Mouse (Mus musculus) heart, embryonic 11.5 days (tissue): ENCODE results near the gene Pola2. TPM values are rescaled to one million over a fixed set of nuclear protein-coding genes. Genes with fewer than 3 reads are reported as not detected.

Experiments used
- ATAC-seq: fragments of 200-750 bp; cut with Nextera tagmentation; replicated peaks from 2 replicates; pipeline ENCODE4 v1.8.0; 2017; ENCODE audit warnings: moderate library complexity; ENCODE audit not compliant: insufficient number of reproducible peaks, low FRiP score, low TSS enrichment
- H3K27ac ChIP-seq: fragments of 300-500 bp; sonication (generic); 2 replicates; pipeline ENCODE4 v1.5.1; 2014; ENCODE audit warnings: mild to moderate bottlenecking, low read depth, low read length
- H3K27me3 ChIP-seq: fragments of 300-500 bp; sonication (generic); 2 replicates; pipeline ENCODE4 v1.6.1; 2014; ENCODE audit warnings: mild to moderate bottlenecking, low read length, mixed read lengths; ENCODE audit not compliant: control insufficient read depth, insufficient read depth
- H3K36me3 ChIP-seq: fragments of 300-500 bp; sonication (generic); 2 replicates; pipeline ENCODE4 v1.6.1; 2014; ENCODE audit warnings: mild to moderate bottlenecking, low read length, moderate library complexity, mixed read lengths; ENCODE audit not compliant: control insufficient read depth, insufficient read depth
- H3K4me1 ChIP-seq: fragments of 300-500 bp; sonication (generic); 2 replicates; pipeline ENCODE4 v1.6.1; 2014; ENCODE audit warnings: low read length; ENCODE audit not compliant: control insufficient read depth, insufficient read depth
- H3K4me2 ChIP-seq: fragments of 300-500 bp; sonication (generic); 2 replicates; pipeline ENCODE4 v1.6.1; 2014; ENCODE audit warnings: mild to moderate bottlenecking, moderate library complexity
- H3K4me3 ChIP-seq: fragments of 300-500 bp; sonication (generic); 2 replicates; pipeline ENCODE4 v1.5.1; 2014; ENCODE audit warnings: low read depth, low read length
- H3K9ac ChIP-seq: fragments of 300-500 bp; sonication (generic); 2 replicates; pipeline ENCODE4 v1.6.1; 2014; ENCODE audit warnings: mild to moderate bottlenecking, low read depth, low read length, moderate library complexity
- H3K9me3 ChIP-seq: fragments of 300-500 bp; sonication (generic); replicated peaks from 2 replicates; pipeline ENCODE4 v1.6.1; 2016; ENCODE audit warnings: low read length; ENCODE audit not compliant: control insufficient read depth
- WGBS: fragments of 180-500 bp; shearing (Covaris S2); extraction: QIAGEN DNeasy Blood & Tissue Kit; methylation state at CpG from one replicate; pipeline ENCODE4 v1.1.7; 2014; ENCODE audit not compliant: insufficient replicate concordance; 5-methylcytosine and 5-hydroxymethylcytosine counted together
- polyA plus RNA-seq: library from polyadenylated mRNA; unstranded; fragments of >200 nt; fragmentation: Nextera tagmentation; extraction: Ambion mirVana; gene quantifications from 2 replicates; pipeline ENCODE4 v1.2.1, GENCODE M21; 2014

The Pola2 gene
- polyA plus RNA-seq, 1 experiment from 2014 or later = 58.9 TPM

DNA sequence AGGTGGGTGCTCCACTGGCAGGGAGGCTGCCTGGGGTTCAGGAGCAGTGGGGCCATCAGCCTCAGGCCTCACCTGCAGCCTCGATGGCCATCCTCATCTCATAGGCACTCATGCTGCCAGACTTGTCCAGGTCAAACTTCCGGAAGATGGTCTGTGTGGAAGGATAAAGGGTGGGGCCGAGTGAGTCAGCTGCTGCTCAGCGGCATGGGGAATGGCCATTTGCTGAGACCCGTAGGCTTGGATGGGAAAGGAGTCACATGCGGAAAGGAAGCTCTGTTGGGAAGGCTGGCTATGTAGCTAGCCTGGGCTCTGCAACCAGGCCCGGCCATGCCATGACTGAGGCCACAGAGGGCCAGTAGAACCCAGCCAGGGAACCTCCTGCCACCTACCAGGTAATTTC is 27.5 kb upstream of the Pola2 start:
- Histone ChIP-seq H3K9ac (no peak overlapping the region), H3K36me3 (no peaks in the 10 kb centered on the region), H3K4me3 (no peak overlapping the region), H3K4me1 (peaks cover 13% of the 10 kb centered on the region), H3K9me3 (no peaks in the 10 kb centered on the region), H3K27me3 (no peaks in the 10 kb centered on the region), H3K27ac (no peak overlapping the region), H3K4me2 (no peak overlapping the region)
- no peak for ATAC-seq
- WGBS = 76% methylated on average over 7 of the region's 7 CpGs

DNA sequence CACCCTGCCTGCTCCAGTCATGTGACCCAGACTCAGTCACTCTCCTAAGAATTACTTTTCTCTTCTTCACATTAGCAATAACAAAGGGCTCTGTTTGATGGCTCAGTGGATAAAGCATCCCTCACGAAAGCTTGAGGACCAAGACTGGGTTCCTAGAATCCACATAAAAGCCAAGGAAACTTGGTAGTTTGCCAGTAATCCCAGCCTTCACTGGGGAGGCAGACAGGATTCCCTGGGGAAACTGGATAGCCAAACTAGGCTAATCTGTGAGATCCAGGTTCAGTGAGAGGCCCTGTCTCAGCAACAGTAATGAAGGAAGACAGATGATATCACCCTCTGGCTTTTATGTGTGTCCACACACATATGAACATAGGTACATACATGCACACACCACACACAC is 26.9 kb upstream of the Pola2 start:
- WGBS = 74% methylated on average over 1 of the region's 1 CpGs
- H3K4me3 ChIP-seq = no peak overlapping the region
- H3K4me1 ChIP-seq = peaks cover 13% of the 10 kb centered on the region
- no peak overlapping the region for H3K4me2 ChIP-seq
- H3K9me3 ChIP-seq = no peaks in the 10 kb centered on the region
- H3K36me3 ChIP-seq = no peaks in the 10 kb centered on the region
- no peak overlapping the region for H3K9ac ChIP-seq
- H3K27me3 ChIP-seq = no peaks in the 10 kb centered on the region
- no peak for ATAC-seq
- no peak overlapping the region for H3K27ac ChIP-seq

DNA sequence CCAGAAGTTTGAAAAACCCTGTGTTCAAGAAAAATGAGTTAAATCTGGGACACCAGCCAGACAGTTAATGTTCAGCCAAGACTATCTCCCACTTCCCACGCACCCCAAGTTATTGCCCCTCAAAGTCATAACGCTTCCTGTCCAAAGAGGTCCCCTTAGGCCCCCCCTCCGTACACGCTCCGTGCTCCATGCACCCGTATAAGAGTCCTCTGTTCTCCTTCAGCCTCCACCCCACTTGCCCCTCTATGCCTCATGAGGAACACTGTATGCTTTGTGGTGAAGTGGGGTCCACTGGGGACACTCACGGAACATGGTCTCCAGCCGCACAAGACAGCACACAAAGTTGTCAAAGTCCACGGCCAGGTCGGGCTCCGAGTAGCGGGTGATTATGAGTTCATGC is 26.0 kb upstream of the Pola2 start:
- Histone ChIP-seq H3K9ac (no peak overlapping the region), H3K27ac (no peak overlapping the region), H3K9me3 (no peaks in the 10 kb centered on the region), H3K4me2 (no peak overlapping the region), H3K36me3 (no peaks in the 10 kb centered on the region), H3K4me1 (peaks cover 13% of the 10 kb centered on the region), H3K27me3 (no peaks in the 10 kb centered on the region), H3K4me3 (no peak overlapping the region)
- ATAC-seq = no peak
- WGBS = 90% methylated on average over 12 of the region's 12 CpGs

DNA sequence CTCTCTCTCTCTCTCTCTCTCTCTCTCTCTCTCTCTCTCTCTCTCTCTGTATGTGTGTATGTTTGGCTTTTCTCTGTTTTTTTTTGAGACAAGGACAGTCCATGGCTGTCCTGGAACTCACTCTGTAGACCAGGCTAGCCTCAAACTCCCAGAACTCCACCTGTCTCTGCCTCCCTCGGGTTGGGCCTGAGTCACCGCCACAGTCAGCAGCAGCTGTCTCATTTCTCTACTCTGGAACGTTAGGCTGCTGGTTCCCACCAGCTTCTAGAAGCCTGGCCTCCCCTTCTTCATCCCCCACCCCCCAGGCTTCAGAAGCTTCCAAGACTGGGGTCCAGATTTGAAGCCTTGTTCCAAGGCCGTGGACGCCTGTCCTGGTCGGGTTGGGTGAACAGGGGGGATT is 25.6 kb upstream of the Pola2 start:
- Histone ChIP-seq H3K27me3 (no peaks in the 10 kb centered on the region), H3K4me1 (peaks cover 13% of the 10 kb centered on the region), H3K4me2 (peak overlapping the region; percentile 51), H3K9me3 (no peaks in the 10 kb centered on the region), H3K9ac (no peak overlapping the region; the same call in 1 of the 2 replicates), H3K27ac (no peak overlapping the region), H3K36me3 (no peaks in the 10 kb centered on the region), H3K4me3 (no peak overlapping the region)
- 65% methylated on average over 6 of the region's 6 CpGs for WGBS
- ATAC-seq = no peak

DNA sequence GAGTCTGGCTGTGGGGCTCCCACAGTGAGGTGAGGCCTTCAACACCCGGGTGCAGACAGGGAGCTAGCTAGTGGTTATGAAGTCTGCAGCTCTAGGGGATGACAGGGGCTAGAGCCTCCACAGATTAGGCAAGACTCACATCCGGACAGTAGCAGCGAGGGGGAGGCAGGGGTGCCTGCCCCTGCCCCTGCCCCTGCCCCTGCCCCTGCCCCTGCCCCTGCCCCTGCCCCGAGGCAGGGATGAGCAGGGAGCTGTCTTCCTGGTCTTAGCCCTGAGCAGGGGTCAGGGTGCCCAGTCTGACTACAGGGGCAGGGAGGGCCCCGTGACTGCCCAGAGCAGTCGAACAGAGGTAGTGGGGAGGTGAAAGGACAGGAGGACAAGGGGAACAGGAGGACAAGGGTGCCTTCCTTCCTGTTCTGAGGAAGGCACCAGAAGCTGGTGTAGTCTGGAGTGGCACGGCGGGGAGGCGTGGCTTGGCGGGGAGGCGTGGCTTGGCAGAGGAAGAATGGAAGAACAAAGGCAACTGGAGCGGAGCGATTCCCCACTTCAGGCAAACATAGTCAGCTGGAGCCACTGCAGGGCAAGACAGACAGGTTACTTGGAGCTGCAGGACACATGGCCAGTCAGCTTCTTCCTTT is 24.9 kb upstream of the Pola2 start:
- Histone ChIP-seq H3K36me3 (no peaks in the 10 kb centered on the region), H3K4me3 (no peak overlapping the region), H3K9me3 (no peaks in the 10 kb centered on the region), H3K9ac (peak overlapping the region; percentile 66), H3K4me2 (peak overlapping the region; percentile 51), H3K27ac (peak overlapping the region; percentile 62), H3K27me3 (no peaks in the 10 kb centered on the region; the same call in 1 of the 2 replicates), H3K4me1 (peaks cover 13% of the 10 kb centered on the region)
- 6% methylated on average over 13 of the region's 13 CpGs for WGBS
- ATAC-seq = peak; percentile 44; the same call in 1 of the 2 replicates

DNA sequence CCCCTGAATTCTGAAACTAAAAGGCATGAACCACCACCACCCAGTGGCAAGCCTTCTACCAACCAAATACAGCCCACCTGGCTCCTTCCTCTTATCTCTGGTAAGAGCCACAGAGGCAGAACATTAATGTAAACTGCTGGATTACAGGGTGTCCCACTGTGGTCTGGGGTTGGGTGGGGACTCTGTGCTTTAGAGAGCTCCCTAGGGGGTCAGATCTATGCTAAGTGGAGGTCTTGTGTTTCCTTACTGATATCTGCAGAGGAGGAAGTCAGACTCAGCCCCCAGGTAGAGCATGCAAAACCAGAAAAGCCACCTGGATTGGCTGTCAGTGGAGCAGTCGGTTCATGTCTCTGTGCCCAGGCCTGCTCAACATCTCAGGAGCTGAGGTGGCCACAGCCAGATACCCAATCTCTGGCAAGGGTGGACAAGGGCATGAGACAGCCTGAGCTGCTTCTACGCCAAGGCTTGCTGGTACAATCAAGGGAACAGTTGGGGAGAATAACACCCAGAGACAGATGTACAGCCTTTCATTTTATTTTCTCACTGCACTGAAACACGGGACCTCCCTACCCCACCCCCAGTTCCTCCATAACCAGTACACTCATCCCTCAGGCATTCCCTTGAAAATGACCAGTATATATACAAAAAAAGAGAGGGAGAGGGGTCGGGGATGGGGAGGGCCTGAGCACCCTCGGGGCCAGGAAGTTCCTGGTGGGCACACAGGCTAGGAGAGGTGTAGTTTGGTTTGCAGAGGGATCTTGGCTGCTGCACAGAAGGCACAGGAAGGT is 24.2 kb upstream of the Pola2 start:
- Histone ChIP-seq H3K9me3 (no peaks in the 10 kb centered on the region), H3K27me3 (no peaks in the 10 kb centered on the region; the same call in 1 of the 2 replicates), H3K4me3 (no peak overlapping the region), H3K36me3 (no peaks in the 10 kb centered on the region), H3K4me1 (peaks cover 13% of the 10 kb centered on the region), H3K4me2 (no peak overlapping the region), H3K9ac (no peak overlapping the region), H3K27ac (no peak overlapping the region)
- no peak for ATAC-seq
- 57% methylated on average over 5 of the region's 5 CpGs for WGBS

DNA sequence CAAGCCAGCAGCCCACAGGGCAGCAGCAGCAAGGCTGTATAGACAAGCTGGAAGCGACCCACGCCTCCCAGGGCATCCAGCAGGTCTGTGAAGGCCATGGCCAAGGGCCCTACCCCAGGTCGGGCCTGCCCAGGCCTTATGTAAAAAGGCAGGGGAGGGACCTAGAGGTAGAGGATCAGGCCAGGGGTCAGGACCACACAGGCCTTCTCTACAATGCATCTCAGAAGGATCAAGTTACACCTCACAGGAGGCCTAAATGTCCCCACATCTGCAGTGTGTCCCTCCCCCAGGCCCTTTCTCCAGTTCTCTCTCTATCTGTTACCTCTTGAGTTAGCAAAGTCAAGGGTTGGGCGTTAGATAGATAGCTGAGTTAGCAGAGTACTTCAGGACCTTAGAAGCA is 22.0 kb upstream of the Pola2 start, which contains the start of gene Slc22a20:
TSS of gene Slc22a20 (minus strand) at position 101 of the 400 bp plus-strand sequence.
- WGBS = 35% methylated on average over 4 of the region's 4 CpGs
- Histone ChIP-seq H3K36me3 (no peaks in the 10 kb centered on the region), H3K27ac (no peak within 1 kb of the TSS), H3K9me3 (no peaks in the 10 kb centered on the region), H3K9ac (no peak within 1 kb of the TSS), H3K4me2 (no peak within 1 kb of the TSS), H3K27me3 (no peaks in the 10 kb centered on the region; the same call in 1 of the 2 replicates), H3K4me1 (peaks cover 13% of the 10 kb centered on the region), H3K4me3 (no peak within 1 kb of the TSS)
- no peak for ATAC-seq

DNA sequence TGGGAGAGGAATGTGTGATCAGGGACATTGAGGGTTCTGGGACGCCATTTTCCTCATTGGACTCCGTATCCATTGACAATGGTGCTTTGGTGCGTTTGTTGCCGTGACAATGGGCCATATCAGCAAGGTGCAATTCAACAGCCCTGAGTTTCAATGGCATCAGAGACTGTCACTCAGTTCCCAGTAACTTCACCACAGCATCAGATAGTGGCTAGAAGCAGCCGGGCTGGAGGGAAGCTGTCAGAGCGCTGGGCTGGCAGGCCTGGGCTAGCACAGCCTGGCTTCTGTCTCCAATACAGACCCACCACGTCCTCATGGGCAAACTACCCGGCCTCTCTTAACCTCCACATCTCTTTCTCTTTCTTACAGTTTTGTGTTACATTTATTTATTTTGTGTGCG is 16.5 kb upstream of the Pola2 start:
- WGBS = 76% methylated on average over 9 of the region's 9 CpGs
- Histone ChIP-seq H3K36me3 (no peaks in the 10 kb centered on the region), H3K27me3 (no peaks in the 10 kb centered on the region; the same call in 1 of the 2 replicates), H3K4me3 (no peak overlapping the region), H3K4me2 (no peak overlapping the region), H3K4me1 (no peaks in the 10 kb centered on the region), H3K9ac (no peak overlapping the region), H3K9me3 (no peaks in the 10 kb centered on the region), H3K27ac (no peak overlapping the region)
- no peak for ATAC-seq
